Mouse (Mus musculus) MEL-GATA-1-ER (cell line): Measurements from ENCODE around the gene Gpr89.

ENCODE experiments used
- DNase-seq: peaks from one replicate; pipeline ENCODE4 v3.0.0-alpha.2; 2012; ENCODE audit warnings: low read depth; ENCODE audit errors: extremely low read depth

Gene Gpr89

DNA sequence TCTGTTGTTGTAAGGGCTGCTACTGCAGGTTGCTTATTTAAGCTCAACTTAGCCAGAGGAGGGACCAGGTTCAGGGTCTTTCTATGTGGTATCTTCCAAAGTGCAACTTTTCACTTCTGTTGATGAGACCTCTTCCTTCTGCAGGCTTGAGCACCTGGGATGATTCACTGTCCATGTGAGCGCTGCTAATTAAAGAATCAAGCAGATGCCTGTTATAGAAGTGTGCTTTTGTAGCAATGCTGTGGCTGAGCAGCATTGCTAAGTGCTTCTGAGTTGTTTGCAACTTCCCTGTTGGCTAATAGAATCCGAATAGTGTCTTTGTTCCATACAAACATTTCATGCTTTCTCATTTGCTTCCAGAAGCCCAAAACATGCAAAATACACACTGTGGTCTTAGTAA lies 34.9 kb downstream of the Gpr89 start:
- no peak for DNase-seq

DNA sequence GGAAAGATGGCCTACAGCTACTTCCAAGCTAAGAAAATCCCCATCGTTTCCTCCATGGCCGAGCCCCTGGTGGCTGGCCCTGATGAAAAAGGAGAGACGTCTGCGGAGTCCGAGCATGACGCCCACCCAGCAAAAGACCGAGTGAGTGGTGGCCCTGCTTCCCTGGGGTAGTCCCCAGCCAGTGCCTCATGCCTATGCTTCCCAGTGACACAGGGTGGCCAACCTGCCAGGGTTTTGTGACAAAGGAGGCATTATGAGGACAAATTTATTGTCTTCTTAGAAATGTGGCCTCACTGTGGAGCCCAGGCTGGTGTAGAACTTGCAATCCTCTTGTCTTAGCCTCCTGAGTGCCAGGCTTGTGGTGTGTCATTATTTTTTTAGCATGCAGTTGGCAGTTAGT lies 36.1 kb downstream of the Gpr89 start:
- DNase-seq, result no peak

DNA sequence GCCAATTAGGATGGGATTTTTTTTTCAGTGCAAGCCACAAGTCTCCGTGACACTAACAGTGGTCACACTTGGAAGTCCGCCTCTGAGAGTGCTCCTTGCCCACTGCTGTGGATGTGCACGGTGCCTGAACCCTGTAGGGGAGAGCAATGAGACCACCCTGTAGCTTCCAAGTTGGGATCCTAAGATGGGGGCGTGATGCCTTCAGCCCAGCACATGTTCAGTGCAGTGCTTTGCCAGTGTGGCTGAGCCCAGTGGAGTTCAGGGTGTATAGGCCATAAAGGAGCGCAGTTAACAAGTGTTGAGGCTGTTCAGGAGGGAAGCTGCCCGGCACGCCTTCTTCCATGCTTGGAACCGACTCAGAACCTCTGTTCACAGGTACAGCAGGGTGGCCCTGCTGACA lies 36.6 kb downstream of the Gpr89 start:
- DNase-seq, result no peak

DNA sequence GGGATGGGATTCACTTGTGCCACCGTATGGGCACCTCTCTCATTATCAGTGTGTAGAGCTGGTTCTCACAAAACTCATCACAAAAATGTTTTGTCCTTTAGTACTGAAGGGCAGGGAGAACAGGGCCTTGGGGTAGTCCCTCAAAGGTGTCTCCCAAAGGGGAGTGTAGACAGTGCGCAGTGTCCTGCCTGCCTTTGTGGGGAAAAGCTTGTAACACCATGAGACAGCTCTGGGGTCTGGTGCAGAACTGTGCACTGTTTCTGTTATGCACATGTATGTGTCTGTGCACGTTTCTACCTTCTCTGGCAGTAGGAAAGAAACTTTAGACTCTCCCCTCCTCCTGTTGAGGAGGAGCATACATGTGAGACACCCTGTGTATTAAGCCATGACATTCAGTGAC lies 37.3 kb downstream of the Gpr89 start:
- DNase-seq, result no peak

DNA sequence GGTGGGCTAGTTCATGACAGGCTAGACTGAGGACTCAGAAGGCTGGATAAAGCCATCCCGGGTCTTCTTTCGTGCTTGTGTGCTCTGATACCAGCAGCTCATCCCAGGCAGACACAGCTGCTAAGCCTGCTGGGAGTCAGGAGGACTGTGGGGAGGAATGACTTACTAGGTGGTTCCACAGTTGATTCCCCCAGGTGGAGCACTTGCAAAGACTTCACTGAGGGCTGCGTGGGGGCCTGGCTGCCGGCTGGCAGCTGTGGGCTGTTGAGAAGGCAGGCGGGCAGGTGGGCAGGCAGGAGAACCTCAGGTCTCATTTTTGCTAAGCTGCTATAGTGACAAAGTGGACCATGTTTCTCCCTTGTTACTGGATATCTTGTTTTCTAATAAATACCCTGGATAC lies 44.6 kb downstream of the Gpr89 start:
- no peak for DNase-seq

DNA sequence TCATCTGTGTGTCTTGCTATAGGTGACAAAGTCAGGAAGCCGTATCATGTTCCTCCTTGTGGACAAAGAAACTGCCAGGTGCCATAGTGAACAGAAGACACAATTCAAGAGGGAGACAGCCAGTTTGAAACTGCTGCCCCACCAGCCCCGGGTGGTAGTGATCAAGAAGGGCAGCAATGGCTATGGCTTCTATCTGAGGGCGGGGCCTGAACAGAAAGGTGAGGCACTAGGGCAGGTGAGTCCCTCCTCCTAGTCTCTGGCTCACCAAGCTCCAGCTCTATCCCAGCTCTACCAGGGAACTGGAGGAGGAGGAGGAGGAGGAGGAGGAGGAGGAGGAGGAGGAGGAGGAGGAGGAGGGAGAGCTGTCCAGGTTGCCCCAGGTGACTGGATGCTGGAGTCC lies 49.3 kb downstream of the Gpr89 start:
- no peak for DNase-seq

DNA sequence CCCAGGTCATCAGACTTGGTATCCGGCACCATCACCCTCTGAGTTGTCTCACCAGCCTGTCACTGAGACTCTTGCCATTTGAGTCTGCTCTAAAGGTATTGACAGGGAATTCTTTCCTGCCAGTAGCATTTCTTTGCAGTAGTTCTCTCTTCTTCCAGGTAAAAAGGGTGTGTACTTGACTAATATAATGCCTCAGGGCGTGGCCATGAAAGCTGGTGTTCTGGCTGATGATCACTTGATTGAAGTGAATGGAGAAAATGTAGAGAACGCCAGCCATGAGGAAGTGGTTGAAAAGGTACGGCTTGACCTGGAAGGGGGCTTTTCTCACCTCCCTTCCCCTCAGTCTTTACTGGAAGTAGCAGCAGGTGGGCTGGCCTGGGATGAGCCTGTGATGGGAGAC lies 50.8 kb downstream of the Gpr89 start:
- no peak for DNase-seq

DNA sequence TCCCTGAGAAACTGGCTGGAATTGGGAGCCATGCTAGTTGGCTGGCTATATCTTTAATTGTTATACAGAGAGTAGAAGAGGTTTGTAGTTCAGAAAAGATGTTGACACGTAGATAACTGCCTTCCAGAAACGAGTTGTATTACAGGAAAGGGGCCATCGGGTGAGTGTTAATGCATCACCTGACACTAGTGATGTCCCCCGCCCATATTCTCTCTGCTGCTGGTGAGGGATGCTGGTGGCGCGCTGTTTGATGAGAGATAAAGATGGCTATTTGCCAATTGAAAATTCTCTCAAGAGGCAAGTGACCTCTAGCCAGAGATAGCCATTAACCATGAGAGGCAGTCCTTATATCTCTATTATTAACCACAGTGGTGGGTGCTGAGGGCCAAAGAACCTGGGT lies 52.6 kb downstream of the Gpr89 start:
- no peak for DNase-seq

DNA sequence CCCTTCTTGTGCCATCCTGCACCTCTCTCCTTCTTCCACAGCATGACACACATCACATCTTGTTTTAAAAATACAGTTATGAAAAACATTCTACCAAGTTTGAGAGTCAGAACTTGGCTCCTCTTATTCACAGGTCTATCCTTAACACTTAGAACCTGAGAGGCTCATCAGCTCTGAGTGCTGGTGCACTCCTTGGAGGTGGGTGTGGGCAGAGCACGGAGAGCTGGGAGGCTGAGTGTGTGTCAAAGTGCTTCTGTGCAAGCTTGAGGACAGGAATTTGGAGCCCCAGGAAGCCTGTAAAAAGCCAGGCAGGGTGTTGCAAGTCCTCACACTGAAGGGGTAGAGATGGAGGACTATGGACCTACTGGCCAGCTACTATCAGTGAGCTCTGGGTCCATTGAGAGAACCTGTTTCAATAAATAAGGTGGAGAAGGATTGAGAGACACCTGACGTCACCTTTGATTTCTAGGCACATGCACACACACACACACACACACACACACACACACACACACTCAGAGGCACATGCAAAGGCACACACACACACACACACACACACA lies 55.9 kb downstream of the Gpr89 start:
- DNase-seq, result no peak

DNA sequence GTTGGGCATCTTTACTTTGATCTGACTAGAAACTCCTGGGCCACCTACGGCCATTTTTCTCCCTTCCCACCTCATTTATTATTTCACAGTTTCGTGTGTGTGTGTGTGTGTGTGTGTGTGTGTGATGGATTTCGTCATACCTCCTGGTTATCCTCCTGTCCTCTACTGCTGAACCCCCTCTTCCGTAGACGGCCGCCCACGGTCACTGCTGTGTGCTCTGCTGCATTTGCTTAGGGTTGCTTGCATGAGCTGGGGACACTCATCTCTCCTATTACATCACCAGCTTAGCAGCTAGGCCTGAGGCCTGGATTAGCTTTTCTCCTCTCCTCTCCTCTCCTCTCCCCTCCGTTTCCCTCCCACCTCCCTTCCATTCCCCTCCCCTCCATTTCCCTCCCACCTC lies 56.7 kb downstream of the Gpr89 start:
- no peak for DNase-seq

DNA sequence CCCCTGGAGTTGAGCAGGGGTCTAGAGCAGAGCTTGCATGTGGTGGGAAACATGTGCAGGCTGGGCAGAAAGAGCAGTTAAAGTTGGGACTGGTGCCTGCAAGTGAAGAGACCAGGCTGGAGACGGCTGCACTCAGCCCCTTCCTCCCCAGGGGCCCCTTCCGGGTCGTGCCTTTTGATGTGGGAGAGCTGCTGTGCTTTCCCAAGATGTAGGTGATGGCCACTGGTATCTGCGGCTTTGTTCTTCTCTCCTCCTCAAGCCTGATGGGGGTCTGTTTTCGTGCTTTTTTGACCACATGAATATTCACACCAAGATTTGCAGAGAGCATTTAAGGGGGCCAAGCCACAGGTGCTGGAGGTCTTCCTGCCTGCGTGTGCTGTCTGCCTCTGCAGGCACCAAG lies 57.5 kb downstream of the Gpr89 start:
- no peak for DNase-seq

DNA sequence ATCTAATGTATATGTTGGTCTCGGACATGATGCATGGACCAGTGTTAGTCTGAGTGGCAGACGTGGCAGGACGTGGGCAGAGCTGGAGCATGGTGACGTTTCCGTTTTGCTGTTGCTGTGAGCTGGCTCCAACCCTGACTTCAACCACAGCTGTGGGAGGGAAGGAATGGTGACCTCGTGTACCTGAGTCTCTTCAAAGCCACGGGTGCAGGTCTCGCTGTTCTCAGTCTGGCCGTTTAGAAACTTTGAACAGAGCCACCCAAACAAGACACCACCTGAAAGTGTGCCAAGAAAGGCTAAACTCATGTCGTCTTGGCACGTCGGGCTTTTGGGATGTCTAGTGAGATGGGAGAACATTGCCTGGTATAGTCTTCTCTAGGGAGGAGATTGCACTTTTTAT lies 58.2 kb downstream of the Gpr89 start:
- DNase-seq, result no peak

DNA sequence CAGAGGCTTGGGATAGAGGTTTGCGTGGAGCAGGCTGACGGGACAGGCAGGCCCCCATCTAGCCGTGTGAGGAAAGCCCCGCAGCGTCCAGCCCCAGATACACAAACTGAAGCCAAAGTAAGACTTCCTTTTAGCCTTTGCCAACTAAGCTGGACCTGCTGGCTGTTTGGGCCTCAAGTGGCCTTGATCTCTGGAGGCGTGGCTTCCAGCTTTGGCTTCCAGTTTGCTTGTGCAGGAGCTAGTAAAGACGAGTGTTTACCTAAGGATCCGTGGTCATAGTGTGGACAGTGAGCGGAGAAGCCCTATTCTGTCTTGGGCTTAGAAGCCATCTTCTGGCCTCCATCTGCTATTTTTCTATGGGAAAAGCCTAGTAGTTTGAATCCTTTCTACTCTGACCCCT lies 59.3 kb downstream of the Gpr89 start:
- no peak for DNase-seq

DNA sequence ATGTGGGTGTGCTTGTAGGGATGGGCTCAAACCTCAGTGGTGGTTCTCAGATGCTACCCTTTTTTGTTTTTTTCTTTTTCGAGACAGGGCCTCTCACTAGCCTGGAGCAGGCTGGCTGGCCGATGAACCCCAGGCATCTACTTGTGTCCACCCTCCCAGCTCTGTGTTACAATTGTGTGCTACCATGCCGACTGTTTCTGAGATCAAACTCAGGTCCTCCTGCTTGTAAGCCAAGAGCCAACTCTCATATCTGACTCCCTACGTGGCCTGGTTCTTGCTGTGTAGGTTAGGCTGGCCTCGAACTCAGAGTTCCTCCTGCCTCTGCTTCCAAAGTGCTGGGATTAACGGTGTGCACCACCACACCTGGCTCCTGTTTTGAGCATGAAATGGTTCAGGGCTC lies 60.0 kb downstream of the Gpr89 start:
- DNase-seq, result no peak

DNA sequence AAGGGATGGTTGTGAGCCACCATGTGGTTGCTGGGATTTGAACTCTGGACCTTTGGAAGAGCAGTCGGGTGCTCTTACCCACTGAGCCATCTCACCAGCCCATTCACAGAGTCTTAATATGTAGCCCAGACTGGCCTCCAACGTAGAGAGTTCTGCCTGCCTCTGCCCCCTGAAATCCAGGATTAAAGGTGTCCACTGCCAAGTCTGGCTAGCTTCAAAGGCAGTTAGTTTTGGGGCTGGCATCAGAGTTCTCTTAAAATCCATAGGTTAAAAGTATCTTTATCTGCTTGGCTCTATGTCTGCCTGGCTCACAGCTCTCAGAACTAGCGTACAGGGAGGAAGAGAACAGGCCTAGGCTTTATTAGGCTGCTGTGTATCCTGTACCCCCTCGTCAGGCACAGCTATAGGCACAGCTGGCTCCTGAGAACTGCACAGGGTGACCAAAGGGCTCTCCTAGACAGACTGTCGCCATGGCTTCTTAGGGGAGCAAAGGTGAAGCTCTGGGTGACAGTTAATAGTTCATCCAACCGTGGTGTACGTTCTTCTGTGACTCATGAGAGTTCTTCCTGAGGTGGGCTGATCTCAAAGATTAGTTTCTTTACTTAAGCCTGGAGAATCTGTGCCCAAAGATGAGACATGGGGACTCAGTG lies 66.0 kb downstream of the Gpr89 start:
- DNase-seq, result no peak

DNA sequence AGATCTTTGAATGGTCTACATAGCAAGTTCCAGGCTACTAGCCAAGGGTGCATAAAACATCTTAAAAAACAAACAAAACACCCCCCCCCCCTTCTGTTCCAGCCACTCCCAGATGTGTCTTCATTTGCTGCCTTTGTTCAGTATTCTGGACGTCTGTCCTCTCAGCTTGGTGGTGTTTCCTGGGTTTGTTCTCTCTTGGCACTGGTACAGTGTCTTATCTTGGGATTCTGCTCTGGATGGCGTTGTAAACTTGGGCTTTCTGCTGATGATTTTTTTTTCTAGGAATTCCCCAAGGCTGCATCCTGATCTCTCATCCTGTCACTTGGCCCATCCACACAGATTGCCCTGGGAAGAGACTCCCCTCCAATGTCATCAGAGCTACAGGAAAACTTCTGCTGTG lies 68.7 kb downstream of the Gpr89 start:
- DNase-seq, result no peak

DNA sequence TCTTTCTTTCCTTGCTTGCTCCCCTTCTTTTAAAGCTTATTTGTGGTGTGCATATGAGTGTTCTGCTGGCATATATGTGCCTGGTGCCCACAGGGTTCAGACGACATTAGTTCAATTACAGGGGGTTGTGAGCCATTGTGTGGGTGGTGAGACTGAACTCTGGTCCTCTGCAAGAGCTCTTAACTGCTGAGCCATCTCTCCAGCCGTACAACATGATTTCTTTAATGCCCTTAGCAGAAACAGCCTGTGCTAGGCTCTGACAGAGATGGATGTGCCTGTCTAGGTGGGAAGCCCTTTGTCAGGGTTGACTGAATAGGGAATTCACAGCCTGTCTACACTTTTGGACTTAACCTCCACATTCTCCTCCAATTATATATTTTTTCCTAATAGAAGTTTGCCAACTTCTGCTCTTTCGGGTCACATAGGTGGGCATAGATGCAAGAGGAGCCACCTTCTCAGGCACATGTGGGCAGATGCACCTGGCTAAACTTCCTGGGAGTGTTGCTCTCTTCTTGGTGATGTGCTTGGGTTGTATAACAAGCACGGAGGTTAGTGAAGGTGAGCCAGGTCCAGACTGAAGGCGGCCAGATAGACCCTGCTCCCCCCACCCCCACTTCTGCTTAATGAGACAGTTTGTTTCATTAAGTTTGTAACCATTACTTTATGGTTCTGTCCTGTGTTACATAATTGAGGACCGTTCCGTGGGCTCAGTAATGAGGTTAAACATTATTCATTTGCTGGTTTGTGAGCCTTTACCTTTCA lies 70.4 kb downstream of the Gpr89 start:
- no peak for DNase-seq

DNA sequence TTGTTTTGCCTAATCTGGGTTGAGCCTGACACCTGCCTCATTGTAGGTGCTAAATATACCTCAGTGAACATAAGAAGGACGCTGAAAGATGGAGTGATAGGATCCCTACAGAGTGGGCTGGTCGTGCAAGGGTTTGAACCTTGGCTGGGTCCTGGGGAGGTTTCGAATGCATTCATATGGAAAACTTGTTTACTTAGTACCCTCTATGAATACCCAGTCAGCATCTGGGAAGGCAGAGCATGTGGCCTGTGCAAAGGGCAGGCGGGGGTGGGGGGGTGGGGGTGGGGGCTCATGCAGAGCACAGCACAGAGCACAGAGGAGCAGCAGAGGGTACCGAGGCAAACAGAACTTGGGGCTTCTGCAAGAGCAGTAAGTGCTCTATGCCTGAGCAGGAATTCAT lies 72.2 kb downstream of the Gpr89 start:
- DNase-seq, result no peak

DNA sequence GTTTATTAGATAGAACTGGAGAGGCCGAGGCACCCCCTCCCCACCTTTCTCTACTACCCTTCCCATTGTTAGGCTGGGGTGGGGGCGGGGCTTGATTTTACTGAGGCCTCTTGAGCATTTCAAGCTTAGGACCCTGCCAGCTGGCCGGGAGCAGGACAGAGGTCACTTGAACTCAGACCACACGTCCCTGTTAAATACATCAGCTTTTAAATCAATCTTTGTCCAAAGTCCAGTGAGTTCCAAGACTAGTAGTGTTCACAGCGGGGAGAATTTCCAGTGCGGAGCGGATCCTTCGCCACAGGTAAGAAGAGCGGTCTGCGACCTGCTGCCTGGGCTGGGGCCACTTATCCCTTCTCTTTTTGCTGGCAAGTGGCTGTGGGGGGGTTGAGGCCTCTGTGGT lies 75.3 kb downstream of the Gpr89 start:
- no peak for DNase-seq

DNA sequence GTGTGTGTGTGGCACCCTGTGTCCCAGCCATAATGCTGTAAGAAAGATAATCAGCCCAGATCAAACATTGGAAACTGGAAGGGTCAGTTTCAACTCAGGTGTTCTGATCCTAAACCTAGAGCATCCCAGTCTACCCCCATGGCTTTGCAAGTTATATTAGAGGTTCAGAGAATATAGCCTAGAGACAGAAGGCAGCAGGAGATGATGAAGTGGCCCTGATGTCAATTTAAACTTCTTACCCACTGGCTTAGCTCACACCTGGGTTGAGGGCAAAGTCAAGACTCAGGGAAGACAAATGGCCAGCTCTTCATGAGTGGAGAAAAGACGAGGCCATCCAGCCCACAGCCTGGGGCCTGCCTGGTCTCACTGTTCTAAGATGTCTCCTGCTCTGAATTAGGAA lies 76.2 kb downstream of the Gpr89 start, which contains the start of the genes Pdzk1 and Cd160:
TSS of gene Pdzk1 (plus strand) at position 301 of the 400 bp plus-strand sequence.
TSS of gene Cd160 (minus strand) at position 368 of the 400 bp plus-strand sequence.
- no peak for DNase-seq

DNA sequence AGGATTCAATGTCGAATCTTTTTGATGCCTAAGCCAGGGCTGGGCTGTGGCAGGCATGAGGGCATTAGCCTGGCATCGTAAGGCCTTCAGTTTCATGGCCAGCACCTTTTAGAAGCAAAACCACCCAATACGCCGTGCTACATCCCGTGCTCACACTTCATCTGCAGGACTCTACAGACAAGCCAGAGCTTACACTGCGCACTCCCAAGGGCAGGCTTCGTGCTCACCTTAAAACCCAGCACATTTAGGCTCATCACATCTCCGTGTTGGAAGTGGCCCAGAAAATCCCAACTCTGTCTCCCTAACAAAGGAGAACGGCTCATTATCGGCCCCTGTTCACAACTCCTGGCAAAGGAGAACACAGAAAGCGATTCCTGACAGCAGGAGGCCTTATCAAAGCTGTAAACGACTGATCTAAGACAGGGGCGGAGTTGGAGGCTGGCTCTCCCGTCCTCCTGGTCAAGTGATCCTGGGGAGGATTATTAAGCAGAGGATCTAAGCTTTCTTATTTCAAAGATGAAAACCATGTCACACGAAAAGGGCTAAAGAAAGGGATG lies 76.8 kb downstream of the Gpr89 start:
- DNase-seq, result no peak

DNA sequence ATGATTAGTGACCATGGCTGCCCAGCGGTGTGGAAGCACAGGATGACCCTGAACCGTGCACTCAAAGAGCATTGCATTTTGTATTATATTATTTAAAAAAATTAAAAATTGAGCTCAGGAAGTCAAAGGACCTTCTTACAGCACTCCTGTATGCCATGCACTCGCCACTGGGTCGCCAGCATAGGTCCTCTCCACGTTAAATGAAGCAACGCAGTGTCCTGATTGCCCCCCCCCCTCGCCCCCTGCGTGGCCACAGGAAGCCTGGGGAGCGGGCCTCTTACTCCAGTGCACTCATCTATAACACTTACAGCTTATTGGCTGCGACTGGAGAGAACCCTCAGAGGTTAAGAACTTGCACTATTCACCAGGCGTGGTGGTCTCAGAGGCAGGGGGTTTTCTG lies 79.9 kb downstream of the Gpr89 start:
- no peak for DNase-seq

DNA sequence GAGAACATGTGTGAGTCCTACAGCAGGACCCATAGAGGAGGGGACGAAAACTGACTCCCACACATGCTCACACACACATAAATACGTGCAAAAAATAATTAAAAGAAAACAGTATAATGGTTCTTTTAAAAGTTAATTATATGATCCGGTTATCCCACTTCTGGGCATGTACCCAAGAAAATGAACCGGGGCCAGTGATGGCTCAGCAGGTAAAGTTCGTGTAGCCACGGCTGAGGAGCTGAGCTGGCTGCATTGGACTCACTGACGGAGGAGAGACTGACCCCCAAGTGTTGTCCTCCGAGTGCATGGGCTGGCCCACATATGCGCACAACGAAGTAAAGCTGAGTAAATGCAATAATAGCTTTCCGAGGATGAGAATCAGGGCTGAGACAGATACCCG lies 80.5 kb downstream of the Gpr89 start:
- DNase-seq, result no peak
